Mouse (Mus musculus) neural tube, embryonic 13.5 days (tissue): ENCODE data around the gene Ptprq. TPM values are rescaled to one million over a fixed set of nuclear protein-coding genes. Genes with fewer than 3 reads are reported as not detected.

ENCODE experiments used
- ATAC-seq: fragments of 200-750 bp; cut with Nextera tagmentation; 2 replicates; pipeline ENCODE4 v1.8.0; 2017; ENCODE audit warnings: low read depth, mild to moderate bottlenecking, moderate TSS enrichment, moderate library complexity
- H3K27ac ChIP-seq: fragments of 300-500 bp; sonication (generic); replicated peaks from 2 replicates; pipeline ENCODE4 v1.5.1; 2015; ENCODE audit warnings: moderate library complexity, mild to moderate bottlenecking, inconsistent platforms
- H3K27me3 ChIP-seq: fragments of 300-500 bp; sonication (generic); 2 replicates; pipeline ENCODE4 v1.6.1; 2015; ENCODE audit warnings: mild to moderate bottlenecking, inconsistent platforms
- H3K36me3 ChIP-seq: fragments of 300-500 bp; sonication (generic); 2 replicates; pipeline ENCODE4 v1.6.1; 2015; ENCODE audit warnings: mild to moderate bottlenecking, inconsistent platforms
- H3K4me1 ChIP-seq: fragments of 300-500 bp; sonication (generic); replicated peaks from 2 replicates; pipeline ENCODE4 v1.6.1; 2015; ENCODE audit warnings: inconsistent platforms
- H3K4me2 ChIP-seq: fragments of 300-500 bp; sonication (generic); 2 replicates; pipeline ENCODE4 v1.6.1; 2015; ENCODE audit warnings: inconsistent platforms, mild to moderate bottlenecking, moderate library complexity
- H3K4me3 ChIP-seq: fragments of 300-500 bp; sonication (generic); 2 replicates; pipeline ENCODE4 v1.5.1; 2015; ENCODE audit warnings: mild to moderate bottlenecking, inconsistent platforms
- H3K9ac ChIP-seq: fragments of 300-500 bp; sonication (generic); 2 replicates; pipeline ENCODE4 v1.6.1; 2015; ENCODE audit warnings: moderate library complexity, mild to moderate bottlenecking, inconsistent platforms
- H3K9me3 ChIP-seq: fragments of 300-500 bp; sonication (generic); 2 replicates; pipeline ENCODE4 v1.6.1; 2016; ENCODE audit warnings: inconsistent platforms
- WGBS: fragments of 180-500 bp; shearing (Covaris S2); methylation state at CpG from one replicate; pipeline ENCODE4 v1.1.7; 2015; 5-methylcytosine and 5-hydroxymethylcytosine counted together
- polyA plus RNA-seq: library from polyadenylated mRNA; unstranded; fragments of >200 nt; fragmentation: Nextera tagmentation; extraction: Ambion mirVana; gene quantifications from 2 replicates; pipeline ENCODE4 v1.2.1, GENCODE M21; 2015

Ptprq gene
- polyA plus RNA-seq, 1 experiment from 2014 or later, result 0.15 TPM

DNA sequence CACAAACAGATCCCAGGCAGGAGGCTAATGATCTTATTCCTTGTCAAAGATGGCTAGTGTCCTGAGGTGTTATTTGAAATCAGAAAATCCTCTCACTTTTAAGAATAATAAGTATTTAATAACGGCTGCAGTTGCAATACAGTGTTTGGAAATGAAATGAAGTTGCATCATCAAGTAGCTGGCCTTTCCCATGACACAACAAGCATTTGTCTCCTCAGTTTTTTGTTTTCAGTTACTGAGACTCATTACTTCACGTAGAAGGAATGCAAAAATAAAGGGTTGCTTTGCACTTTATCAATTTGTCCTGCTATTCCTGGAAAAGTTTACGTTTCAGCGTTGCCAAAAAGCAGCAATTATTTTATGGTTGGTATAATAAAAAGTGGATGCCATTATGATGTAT lies 216.4 kb downstream of the Ptprq start:
- Histone ChIP-seq H3K27me3 (no peaks in the 10 kb centered on the region), H3K36me3 (no peaks in the 10 kb centered on the region), H3K4me3 (no peak overlapping the region), H3K27ac (no peak overlapping the region), H3K4me1 (no peaks in the 10 kb centered on the region), H3K4me2 (no peak overlapping the region), H3K9me3 (no peaks in the 10 kb centered on the region), H3K9ac (no peak overlapping the region)
- no peak for ATAC-seq
- 82% methylated on average over 4 of the region's 4 CpGs for WGBS

- Histone ChIP-seq H3K4me2 (no peak overlapping the region), H3K27ac (no peak overlapping the region), H3K9ac (no peak overlapping the region), H3K9me3 (no peaks in the 10 kb centered on the region), H3K4me1 (no peaks in the 10 kb centered on the region), H3K36me3 (no peaks in the 10 kb centered on the region), H3K27me3 (no peaks in the 10 kb centered on the region), H3K4me3 (no peak overlapping the region)
- ATAC-seq, result no peak
- 91% methylated on average over 7 of the region's 7 CpGs for WGBS
Measured at GRCm38 (mm10) chr10:107502193-107502592, 217.7 kb downstream of the Ptprq start.

GRCm38 (mm10) chr10:107499656-107500055 lies 220.2 kb downstream of the Ptprq start:
- H3K4me3 ChIP-seq, result no peak overlapping the region
- H3K9ac ChIP-seq, result no peak overlapping the region
- H3K27me3 ChIP-seq, result no peaks in the 10 kb centered on the region
- no peak overlapping the region for H3K4me2 ChIP-seq
- no peak for ATAC-seq
- H3K4me1 ChIP-seq, result no peaks in the 10 kb centered on the region
- no peak overlapping the region for H3K27ac ChIP-seq
- no peaks in the 10 kb centered on the region for H3K36me3 ChIP-seq
- 89% methylated on average over 7 of the region's 7 CpGs for WGBS
- no peaks in the 10 kb centered on the region for H3K9me3 ChIP-seq

DNA sequence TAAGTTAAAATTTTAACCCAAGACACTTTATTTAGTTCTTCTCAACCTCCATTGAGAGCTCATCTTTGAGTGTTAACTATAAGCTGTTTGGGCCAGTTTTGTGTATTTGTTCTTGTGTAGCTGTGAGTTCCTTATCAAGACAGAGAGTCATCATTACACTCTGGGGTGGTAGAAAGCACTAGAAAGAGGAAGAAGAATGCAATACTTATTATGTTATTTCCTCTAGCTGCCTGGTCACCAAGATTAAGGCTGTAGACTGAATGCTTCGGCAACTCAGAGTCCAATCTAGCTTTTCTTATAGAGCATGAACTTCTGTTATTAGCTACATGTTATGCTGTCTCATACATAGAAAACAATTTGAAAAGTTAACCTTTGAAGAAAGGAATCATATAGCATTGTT lies 223.4 kb downstream of the Ptprq start:
- Histone ChIP-seq H3K27me3 (no peaks in the 10 kb centered on the region), H3K9me3 (no peaks in the 10 kb centered on the region), H3K27ac (no peak overlapping the region), H3K4me1 (peaks cover 7% of the 10 kb centered on the region; the same call in 1 of the 2 replicates), H3K9ac (no peak overlapping the region), H3K4me3 (no peak overlapping the region), H3K36me3 (no peaks in the 10 kb centered on the region), H3K4me2 (no peak overlapping the region)
- ATAC-seq, result no peak
- 95% methylated on average over 1 of the region's 1 CpGs for WGBS

- H3K27me3 ChIP-seq, result no peaks in the 10 kb centered on the region
- no peaks in the 10 kb centered on the region for H3K9me3 ChIP-seq
- no peak within 1 kb of the TSS for H3K27ac ChIP-seq
- H3K4me1 ChIP-seq, result peaks cover 7% of the 10 kb centered on the region; the same call in 1 of the 2 replicates
- H3K9ac ChIP-seq, result no peak within 1 kb of the TSS
- H3K4me2 ChIP-seq, result peak within 1 kb of the TSS; percentile 46
- ATAC-seq, result no peak
- no peaks in the 10 kb centered on the region for H3K36me3 ChIP-seq
- H3K4me3 ChIP-seq, result 0 out of 2 replicates have a peak within 1 kb of the TSS, but pooled peaks have one; percentile 20
- WGBS, result 91% methylated on average over 6 of the region's 6 CpGs
Measured at GRCm38 (mm10) chr10:107494568-107494967, 225.3 kb downstream of the Ptprq start, which contains the start of gene Myf6. Gene Myf6 (minus strand): TSS chr10:107494737.

DNA sequence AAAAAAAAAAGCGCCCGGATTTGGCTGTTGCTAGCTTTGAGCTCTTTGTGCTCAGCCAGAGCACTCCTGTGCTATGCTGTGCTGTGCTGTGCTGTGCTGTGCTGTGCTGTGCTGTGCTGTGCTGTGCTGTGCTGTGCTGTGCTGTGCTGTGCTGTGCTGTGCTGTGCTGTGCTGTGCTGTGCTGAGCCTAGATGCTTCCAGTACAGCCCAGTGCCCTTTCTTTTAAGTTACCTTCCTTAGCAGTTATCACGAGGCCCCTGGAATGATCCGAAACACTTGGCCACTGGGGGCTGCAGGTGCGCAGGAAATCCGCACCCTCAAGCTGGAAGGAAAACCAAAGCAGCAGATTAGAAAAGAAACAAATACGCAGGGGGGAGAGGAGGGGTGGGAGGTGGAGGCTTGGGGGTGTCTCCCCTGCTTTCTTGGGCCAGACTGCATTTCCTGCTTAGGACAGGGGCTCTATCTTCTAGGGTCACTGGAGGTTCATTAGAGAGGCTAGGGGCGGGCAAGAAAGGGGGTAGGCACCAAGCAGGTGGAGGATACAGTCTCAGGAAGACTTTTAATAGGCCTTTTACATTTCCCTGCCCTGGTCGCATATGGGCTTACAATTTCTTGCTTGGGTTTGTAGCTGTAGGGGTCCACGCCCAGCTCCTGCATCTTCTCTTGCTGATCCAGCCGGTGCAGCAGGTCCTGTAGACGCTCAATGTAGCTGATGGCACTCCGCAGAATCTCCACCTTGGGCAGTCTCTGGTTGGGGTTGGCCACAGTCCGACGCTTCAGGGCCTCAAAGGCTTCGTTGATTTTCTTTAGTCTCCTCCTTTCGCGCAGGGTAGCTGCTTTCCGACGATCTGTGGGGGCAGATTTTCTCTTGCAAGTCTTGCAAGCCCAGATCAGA lies 226.0 kb downstream of the Ptprq start:
- Histone ChIP-seq H3K27me3 (no peaks in the 10 kb centered on the region), H3K4me1 (peaks cover 7% of the 10 kb centered on the region; the same call in 1 of the 2 replicates), H3K9ac (0 out of 2 replicates have a peak overlapping the region, but pooled peaks have one; percentile 27), H3K9me3 (no peaks in the 10 kb centered on the region), H3K27ac (no peak overlapping the region), H3K36me3 (no peaks in the 10 kb centered on the region), H3K4me2 (peak overlapping the region; percentile 46), H3K4me3 (peak overlapping the region; percentile 20; the same call in 1 of the 2 replicates)
- peak; percentile 36; the same call in 1 of the 2 replicates for ATAC-seq
- 57% methylated on average over 19 of the region's 20 CpGs for WGBS

- Histone ChIP-seq H3K9ac (peak overlapping the region; percentile 27; the same call in 1 of the 2 replicates), H3K27ac (no peak overlapping the region), H3K9me3 (no peaks in the 10 kb centered on the region), H3K4me1 (peaks cover 7% of the 10 kb centered on the region), H3K4me3 (peak overlapping the region; percentile 20; the same call in 1 of the 2 replicates), H3K4me2 (peak overlapping the region; percentile 46), H3K36me3 (no peaks in the 10 kb centered on the region), H3K27me3 (no peaks in the 10 kb centered on the region)
- ATAC-seq, result 0 out of 2 replicates have a peak, but pooled peaks have one; percentile 8
- WGBS, result 44% methylated on average over 18 of the region's 18 CpGs
Measured at GRCm38 (mm10) chr10:107492867-107493579, 226.8 kb downstream of the Ptprq start.

DNA sequence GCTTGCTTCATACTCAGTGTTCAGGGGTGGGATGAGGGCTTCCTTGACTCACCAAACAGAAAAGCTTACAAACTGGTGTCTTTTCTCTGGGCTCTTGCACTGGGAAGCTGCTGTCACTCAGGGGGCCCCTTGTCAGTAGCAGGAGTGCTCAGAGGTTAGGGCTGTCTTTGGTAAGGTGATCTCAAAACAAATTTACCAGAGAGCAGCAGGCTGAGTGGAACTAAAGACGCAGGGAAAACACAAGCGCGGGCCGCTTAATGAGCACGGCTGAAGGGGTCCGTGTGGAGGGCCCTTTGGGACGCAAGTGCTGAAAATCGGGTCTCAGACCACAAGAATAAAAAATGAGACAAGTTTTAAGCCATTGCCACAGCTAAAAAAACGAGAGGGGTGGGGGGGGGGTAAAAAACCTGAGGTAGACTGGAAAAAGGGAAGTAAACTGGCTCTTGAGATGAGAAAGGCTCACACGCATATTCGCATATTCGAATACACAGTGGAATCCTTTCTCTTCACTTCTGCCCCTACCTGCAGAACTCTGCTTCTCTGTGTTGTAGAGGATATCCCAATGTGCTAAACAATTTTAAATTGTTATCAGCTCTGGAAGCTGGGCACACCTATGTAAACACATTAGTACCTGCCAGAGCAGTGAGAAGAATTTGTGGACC lies 231.1 kb downstream of the Ptprq start:
- Histone ChIP-seq H3K9ac (no peak overlapping the region), H3K36me3 (no peaks in the 10 kb centered on the region), H3K4me3 (no peak overlapping the region), H3K4me2 (no peak overlapping the region), H3K4me1 (peaks cover 7% of the 10 kb centered on the region), H3K9me3 (no peaks in the 10 kb centered on the region), H3K27me3 (no peaks in the 10 kb centered on the region), H3K27ac (no peak overlapping the region)
- ATAC-seq, result no peak
- WGBS, result 37% methylated on average over 12 of the region's 12 CpGs

- no peak for ATAC-seq
- no peaks in the 10 kb centered on the region for H3K27me3 ChIP-seq
- no peak overlapping the region for H3K9ac ChIP-seq
- H3K4me3 ChIP-seq, result no peak overlapping the region
- H3K9me3 ChIP-seq, result no peaks in the 10 kb centered on the region
- H3K27ac ChIP-seq, result no peak overlapping the region
- H3K4me1 ChIP-seq, result no peaks in the 10 kb centered on the region; the same call in 1 of the 2 replicates
- H3K4me2 ChIP-seq, result no peak overlapping the region
- 54% methylated on average over 12 of the region's 12 CpGs for WGBS
- H3K36me3 ChIP-seq, result no peaks in the 10 kb centered on the region
Measured at GRCm38 (mm10) chr10:107486770-107487169, 233.1 kb downstream of the Ptprq start.

- WGBS, result 40% methylated on average over 8 of the region's 8 CpGs
Measured at GRCm38 (mm10) chr10:107485870-107486269, 234.0 kb downstream of the Ptprq start, which contains the start of gene Myf5. Gene Myf5 (minus strand): TSS chr10:107486134.

GRCm38 (mm10) chr10:107484050-107484449 lies 235.8 kb downstream of the Ptprq start:
- Histone ChIP-seq H3K4me3 (no peak overlapping the region), H3K9ac (no peak overlapping the region), H3K4me2 (0 out of 2 replicates have a peak overlapping the region, but pooled peaks have one; percentile 0), H3K36me3 (no peaks in the 10 kb centered on the region), H3K4me1 (no peaks in the 10 kb centered on the region; the same call in 1 of the 2 replicates), H3K27me3 (no peaks in the 10 kb centered on the region), H3K27ac (no peak overlapping the region), H3K9me3 (no peaks in the 10 kb centered on the region)
- ATAC-seq, result no peak
- 70% methylated on average over 10 of the region's 10 CpGs for WGBS

More at GRCm38 (mm10) chr10:107485870-107486269, 234.0 kb downstream of the Ptprq start, which contains the start of gene Myf5:
- H3K4me1 ChIP-seq, result no peaks in the 10 kb centered on the region; the same call in 1 of the 2 replicates
- H3K27me3 ChIP-seq, result no peaks in the 10 kb centered on the region
- H3K4me3 ChIP-seq, result no peak within 1 kb of the TSS
- H3K27ac ChIP-seq, result no peak within 1 kb of the TSS
- no peak within 1 kb of the TSS for H3K4me2 ChIP-seq
- ATAC-seq, result no peak
- H3K9me3 ChIP-seq, result no peaks in the 10 kb centered on the region
- H3K9ac ChIP-seq, result no peak within 1 kb of the TSS
- H3K36me3 ChIP-seq, result no peaks in the 10 kb centered on the region
